Mouse (Mus musculus): ENCODE results near the gene Ctnna2. TPM values are rescaled to one million over a fixed set of nuclear protein-coding genes. Genes with fewer than 3 reads are reported as not detected.
A peak's percentile ranks its signal among the peaks of the same experiment; 100 is the strongest.

Gene Ctnna2
- polyA plus RNA-seq, 1 experiment from 2014 or later, result 4.9 TPM

DNA sequence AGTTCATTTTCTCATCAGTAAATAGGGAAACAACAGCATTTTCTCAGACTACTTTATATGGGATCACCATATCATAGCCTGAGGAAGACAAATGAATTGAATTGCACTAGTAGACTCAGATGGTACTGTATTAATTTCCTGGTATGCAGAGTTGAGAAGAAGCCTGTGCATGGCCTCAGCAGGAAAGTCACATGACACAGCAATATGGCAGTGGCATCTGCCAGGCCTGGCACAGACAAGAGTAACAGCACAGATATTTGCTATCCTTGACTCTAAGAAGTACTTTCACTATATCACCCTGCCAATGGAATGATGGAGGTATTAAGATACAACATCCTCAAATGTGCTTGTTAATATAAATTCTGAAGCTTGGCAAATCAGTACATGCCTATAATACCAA, 553.8 kb downstream of the Ctnna2 start:
- no peak overlapping the region for H3K27ac ChIP-seq (ENCODE audit: low read length)
- H3K4me3 ChIP-seq (ENCODE audit: low read length), result no peak overlapping the region
- no peak overlapping the region for H3K4me2 ChIP-seq (ENCODE audit: low read depth, low read length)
- H3K27me3 ChIP-seq (replicated peaks; ENCODE audit: control insufficient read depth, insufficient read depth, low read length), result no peaks in the 10 kb centered on the region
- ATAC-seq, result no peak
- H3K9ac ChIP-seq (ENCODE audit: low read depth, low read length), result no peak overlapping the region
- no peaks in the 10 kb centered on the region for H3K9me3 ChIP-seq (ENCODE audit: control insufficient read depth, low read length)
- no peaks in the 10 kb centered on the region for H3K4me1 ChIP-seq (ENCODE audit: control insufficient read depth, insufficient read depth, low read length)
- H3K36me3 ChIP-seq (ENCODE audit: control insufficient read depth, insufficient read depth, low read length), result no peaks in the 10 kb centered on the region

DNA sequence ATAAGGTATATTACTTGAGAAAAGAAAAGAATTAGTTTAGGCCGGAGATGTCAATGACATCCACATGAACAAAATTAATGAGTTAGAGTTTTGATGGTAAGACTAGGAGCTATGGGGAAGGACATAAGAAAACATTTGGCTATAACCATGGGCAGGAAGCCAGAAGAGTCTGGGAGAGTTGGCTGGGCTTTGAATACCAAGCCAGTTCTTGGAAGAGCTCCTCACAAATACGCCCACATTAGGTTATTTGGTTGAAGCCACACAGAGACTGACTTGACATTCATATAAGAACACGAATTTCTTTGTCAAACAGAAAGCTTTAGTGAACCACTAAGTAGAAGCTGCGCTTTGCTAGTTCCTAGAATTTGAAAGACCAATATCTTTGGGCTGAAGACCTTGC, 554.7 kb downstream of the Ctnna2 start:
- Histone ChIP-seq H3K4me3 (ENCODE audit: low read length) (no peak overlapping the region), H3K9ac (ENCODE audit: low read depth, low read length) (no peak overlapping the region), H3K36me3 (ENCODE audit: control insufficient read depth, insufficient read depth, low read length) (no peaks in the 10 kb centered on the region), H3K4me1 (ENCODE audit: control insufficient read depth, insufficient read depth, low read length) (no peaks in the 10 kb centered on the region), H3K27ac (ENCODE audit: low read length) (no peak overlapping the region), H3K27me3 (replicated peaks; ENCODE audit: control insufficient read depth, insufficient read depth, low read length) (no peaks in the 10 kb centered on the region), H3K4me2 (ENCODE audit: low read depth, low read length) (no peak overlapping the region), H3K9me3 (ENCODE audit: control insufficient read depth, low read length) (no peaks in the 10 kb centered on the region)
- ATAC-seq, result no peak
- 84% methylated on average over 4 of the region's 4 CpGs for WGBS

DNA sequence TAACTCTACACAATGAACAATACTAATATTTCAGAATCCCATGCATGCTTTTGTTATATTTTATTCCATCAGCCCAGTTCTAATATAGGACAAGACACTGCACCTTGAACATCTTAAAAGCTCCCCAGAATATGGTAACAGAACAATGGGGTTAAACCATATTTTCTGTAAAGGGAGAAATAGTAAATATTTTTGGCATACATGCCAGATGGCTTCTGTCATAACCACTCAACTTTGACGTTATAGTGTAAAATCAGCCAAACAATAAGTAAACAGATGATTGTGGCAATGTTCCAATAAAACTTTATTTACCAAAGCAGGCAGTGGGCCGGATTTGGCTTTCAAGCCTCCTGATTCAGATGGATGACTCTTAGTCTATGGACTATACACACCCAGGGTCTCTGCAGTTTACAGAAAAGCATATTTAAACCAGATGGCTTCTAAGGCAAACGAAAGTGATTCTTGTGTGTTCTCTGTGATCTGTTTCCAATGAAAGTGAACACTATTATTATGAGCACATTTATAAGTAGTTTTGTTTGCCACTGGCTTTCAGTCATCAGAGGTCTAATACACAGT, 557.8 kb downstream of the Ctnna2 start:
- Histone ChIP-seq H3K27me3 (replicated peaks; ENCODE audit: control insufficient read depth, insufficient read depth, low read length) (no peaks in the 10 kb centered on the region), H3K4me2 (ENCODE audit: low read depth, low read length) (no peak overlapping the region), H3K9ac (ENCODE audit: low read depth, low read length) (no peak overlapping the region), H3K4me1 (ENCODE audit: control insufficient read depth, insufficient read depth, low read length) (no peaks in the 10 kb centered on the region), H3K4me3 (ENCODE audit: low read length) (no peak overlapping the region), H3K27ac (ENCODE audit: low read length) (no peak overlapping the region), H3K36me3 (ENCODE audit: control insufficient read depth, insufficient read depth, low read length) (no peaks in the 10 kb centered on the region), H3K9me3 (ENCODE audit: control insufficient read depth, low read length) (no peaks in the 10 kb centered on the region)
- peak; percentile 48; the same call in 1 of the 2 replicates for ATAC-seq
- 47% methylated on average over 3 of the region's 3 CpGs for WGBS

DNA sequence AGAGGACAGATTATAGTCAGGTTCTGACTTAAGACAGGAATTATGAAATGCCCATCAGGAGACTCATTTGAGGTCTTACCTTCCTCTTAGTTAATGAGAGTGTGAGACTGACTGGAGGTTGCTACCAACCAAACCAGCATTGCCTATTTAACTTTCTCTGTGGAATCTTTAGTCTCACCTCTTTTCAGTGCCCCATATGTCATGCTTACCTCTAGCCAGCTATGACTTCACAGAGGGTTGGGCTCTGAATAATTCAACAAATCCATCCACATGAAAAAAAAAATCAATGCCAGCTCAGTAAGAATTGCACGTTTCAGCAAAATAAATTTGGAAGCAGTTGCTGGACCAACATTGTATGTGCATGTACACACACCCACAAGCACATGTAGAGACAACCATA, 562.5 kb downstream of the Ctnna2 start:
- H3K4me2 ChIP-seq (ENCODE audit: low read depth, low read length), result no peak overlapping the region
- WGBS, result 61% methylated on average over 1 of the region's 1 CpGs
- no peaks in the 10 kb centered on the region for H3K9me3 ChIP-seq (ENCODE audit: control insufficient read depth, low read length)
- no peaks in the 10 kb centered on the region for H3K4me1 ChIP-seq (ENCODE audit: control insufficient read depth, insufficient read depth, low read length)
- no peaks in the 10 kb centered on the region for H3K27me3 ChIP-seq (replicated peaks; ENCODE audit: control insufficient read depth, insufficient read depth, low read length)
- no peak overlapping the region for H3K9ac ChIP-seq (ENCODE audit: low read depth, low read length)
- no peak for ATAC-seq
- no peak overlapping the region for H3K27ac ChIP-seq (ENCODE audit: low read length)
- no peaks in the 10 kb centered on the region for H3K36me3 ChIP-seq (ENCODE audit: control insufficient read depth, insufficient read depth, low read length)
- no peak overlapping the region for H3K4me3 ChIP-seq (ENCODE audit: low read length)

- Histone ChIP-seq H3K27me3 (replicated peaks; ENCODE audit: control insufficient read depth, insufficient read depth, low read length) (no peaks in the 10 kb centered on the region), H3K9ac (ENCODE audit: low read depth, low read length) (no peak overlapping the region), H3K4me3 (ENCODE audit: low read length) (no peak overlapping the region), H3K4me2 (ENCODE audit: low read depth, low read length) (no peak overlapping the region), H3K27ac (ENCODE audit: low read length) (no peak overlapping the region), H3K9me3 (ENCODE audit: control insufficient read depth, low read length) (no peaks in the 10 kb centered on the region), H3K36me3 (ENCODE audit: control insufficient read depth, insufficient read depth, low read length) (no peaks in the 10 kb centered on the region), H3K4me1 (ENCODE audit: control insufficient read depth, insufficient read depth, low read length) (no peaks in the 10 kb centered on the region)
- WGBS, result 90% methylated on average over 1 of the region's 1 CpGs
- no peak for ATAC-seq
These were observed 566.0 kb downstream of the Ctnna2 start for GRCm38 (mm10) chr6:77413530-77413929.

- Histone ChIP-seq H3K9ac (ENCODE audit: low read depth, low read length) (no peak overlapping the region), H3K9me3 (ENCODE audit: control insufficient read depth, low read length) (no peaks in the 10 kb centered on the region), H3K4me2 (ENCODE audit: low read depth, low read length) (no peak overlapping the region), H3K27me3 (replicated peaks; ENCODE audit: control insufficient read depth, insufficient read depth, low read length) (no peaks in the 10 kb centered on the region), H3K27ac (ENCODE audit: low read length) (no peak overlapping the region), H3K4me1 (ENCODE audit: control insufficient read depth, insufficient read depth, low read length) (no peaks in the 10 kb centered on the region), H3K36me3 (ENCODE audit: control insufficient read depth, insufficient read depth, low read length) (no peaks in the 10 kb centered on the region), H3K4me3 (ENCODE audit: low read length) (no peak overlapping the region)
- ATAC-seq, result no peak
- WGBS, result 73% methylated on average over 5 of the region's 5 CpGs
These were observed 571.0 kb downstream of the Ctnna2 start for GRCm38 (mm10) chr6:77408481-77408880.

GRCm38 (mm10) chr6:77400751-77401150, 578.7 kb downstream of the Ctnna2 start:
- no peak for ATAC-seq
- H3K27ac ChIP-seq (ENCODE audit: low read length), result no peak overlapping the region
- no peaks in the 10 kb centered on the region for H3K36me3 ChIP-seq (ENCODE audit: control insufficient read depth, insufficient read depth, low read length)
- H3K9me3 ChIP-seq (ENCODE audit: control insufficient read depth, low read length), result no peaks in the 10 kb centered on the region
- WGBS, result 78% methylated on average over 6 of the region's 6 CpGs
- H3K4me3 ChIP-seq (ENCODE audit: low read length), result no peak overlapping the region
- H3K4me2 ChIP-seq (ENCODE audit: low read depth, low read length), result no peak overlapping the region
- H3K4me1 ChIP-seq (ENCODE audit: control insufficient read depth, insufficient read depth, low read length), result no peaks in the 10 kb centered on the region
- H3K9ac ChIP-seq (ENCODE audit: low read depth, low read length), result no peak overlapping the region
- H3K27me3 ChIP-seq (replicated peaks; ENCODE audit: control insufficient read depth, insufficient read depth, low read length), result no peaks in the 10 kb centered on the region

GRCm38 (mm10) chr6:77391663-77392062, 587.8 kb downstream of the Ctnna2 start:
- Histone ChIP-seq H3K9ac (ENCODE audit: low read depth, low read length) (no peak overlapping the region), H3K9me3 (ENCODE audit: control insufficient read depth, low read length) (no peaks in the 10 kb centered on the region), H3K36me3 (ENCODE audit: control insufficient read depth, insufficient read depth, low read length) (no peaks in the 10 kb centered on the region), H3K4me2 (ENCODE audit: low read depth, low read length) (no peak overlapping the region), H3K4me3 (ENCODE audit: low read length) (no peak overlapping the region), H3K27ac (ENCODE audit: low read length) (no peak overlapping the region), H3K27me3 (replicated peaks; ENCODE audit: control insufficient read depth, insufficient read depth, low read length) (no peaks in the 10 kb centered on the region), H3K4me1 (ENCODE audit: control insufficient read depth, insufficient read depth, low read length) (no peaks in the 10 kb centered on the region)
- WGBS, result 95% methylated on average over 1 of the region's 1 CpGs
- no peak for ATAC-seq

- H3K4me1 ChIP-seq (ENCODE audit: control insufficient read depth, insufficient read depth, low read length), result no peaks in the 10 kb centered on the region
- H3K27me3 ChIP-seq (replicated peaks; ENCODE audit: control insufficient read depth, insufficient read depth, low read length), result no peaks in the 10 kb centered on the region
- H3K4me2 ChIP-seq (ENCODE audit: low read depth, low read length), result no peak overlapping the region
- ATAC-seq, result no peak
- no peak overlapping the region for H3K4me3 ChIP-seq (ENCODE audit: low read length)
- H3K27ac ChIP-seq (ENCODE audit: low read length), result no peak overlapping the region
- H3K36me3 ChIP-seq (ENCODE audit: control insufficient read depth, insufficient read depth, low read length), result no peaks in the 10 kb centered on the region
- H3K9ac ChIP-seq (ENCODE audit: low read depth, low read length), result no peak overlapping the region
- H3K9me3 ChIP-seq (ENCODE audit: control insufficient read depth, low read length), result no peaks in the 10 kb centered on the region
These were observed 598.2 kb downstream of the Ctnna2 start for GRCm38 (mm10) chr6:77381309-77381708.

- Histone ChIP-seq H3K4me2 (ENCODE audit: low read depth, low read length) (no peak overlapping the region), H3K9me3 (ENCODE audit: control insufficient read depth, low read length) (no peaks in the 10 kb centered on the region), H3K4me1 (ENCODE audit: control insufficient read depth, insufficient read depth, low read length) (no peaks in the 10 kb centered on the region), H3K27me3 (replicated peaks; ENCODE audit: control insufficient read depth, insufficient read depth, low read length) (no peaks in the 10 kb centered on the region), H3K9ac (ENCODE audit: low read depth, low read length) (no peak overlapping the region), H3K4me3 (ENCODE audit: low read length) (no peak overlapping the region), H3K27ac (ENCODE audit: low read length) (no peak overlapping the region), H3K36me3 (ENCODE audit: control insufficient read depth, insufficient read depth, low read length) (no peaks in the 10 kb centered on the region)
- 54% methylated on average over 5 of the region's 5 CpGs for WGBS
- no peak for ATAC-seq
These were observed 606.4 kb downstream of the Ctnna2 start for GRCm38 (mm10) chr6:77373132-77373531.

All from intestine, embryonic 16.5 days (tissue).